Mouse (Mus musculus) small intestine, adult 2 months (tissue): ENCODE results near the gene Yipf6. TPM values are rescaled to one million over a fixed set of nuclear protein-coding genes. Genes with fewer than 3 reads are reported as not detected.
A peak's percentile ranks its signal among the peaks of the same experiment; 100 is the strongest.

ENCODE experiments used
- H3K27ac ChIP-seq: fragments of 200-500 bp; 2 replicates; pipeline ENCODE4 v1.5.1; 2012; ENCODE audit warnings: low read depth, low read length, control low read depth, inconsistent platforms; ENCODE audit not compliant: insufficient read depth
- H3K27me3 ChIP-seq: fragments of 200-500 bp; 2 replicates; pipeline ENCODE4 v1.6.1; 2012; ENCODE audit warnings: mild to moderate bottlenecking, moderate library complexity, low read length, inconsistent platforms; ENCODE audit not compliant: control insufficient read depth, insufficient read depth
- H3K36me3 ChIP-seq: fragments of 200-500 bp; 2 replicates; pipeline ENCODE4 v1.6.1; 2012; ENCODE audit warnings: mild to moderate bottlenecking, low read length, control low read depth, inconsistent platforms; ENCODE audit not compliant: control insufficient read depth, insufficient read depth
- H3K4me1 ChIP-seq: fragments of 200-500 bp; 2 replicates; pipeline ENCODE4 v1.6.1; 2012; ENCODE audit warnings: low read length, inconsistent platforms, mixed read lengths; ENCODE audit not compliant: control insufficient read depth, insufficient read depth, insufficient read length
- H3K4me3 ChIP-seq: fragments of 200-500 bp; 2 replicates; pipeline ENCODE4 v1.5.1; 2012; ENCODE audit warnings: low read depth, mild to moderate bottlenecking, control low read depth, inconsistent platforms, low read length, moderate library complexity
- CTCF ChIP-seq: fragments of 200-500 bp; IDR thresholded peaks from 2 replicates; pipeline ENCODE4 v1.5.1; 2012; ENCODE audit warnings: low read depth, mild to moderate bottlenecking, control low read depth, inconsistent platforms, low read length, moderate library complexity, mixed read lengths; ENCODE audit not compliant: insufficient replicate concordance, insufficient read length; ENCODE audit errors: extremely low read depth
- POLR2A ChIP-seq: fragments of 200-500 bp; IDR thresholded peaks from 2 replicates; pipeline ENCODE4 v1.6.1; 2012; ENCODE audit warnings: low read depth, mild to moderate bottlenecking, control low read depth, inconsistent platforms, low read length, moderate library complexity
- WGBS: fragments of 180-500 bp; shearing (Covaris S2); methylation state at CpG from one replicate; pipeline ENCODE4 v1.1.7; 2018; 5-methylcytosine and 5-hydroxymethylcytosine counted together
- polyA plus RNA-seq: library from polyadenylated mRNA; depleted of rRNA; stranded (reverse); fragments of >200 nt; gene quantifications from 2 replicates; pipeline ENCODE4 v1.2.3, GENCODE M21; 2012; rRNA removed

Yipf6 gene
- polyA plus RNA-seq: 4.2 and 8.0 TPM in 2 replicates

- WGBS: 45% methylated on average over 3 of the region's 3 CpGs
- Histone ChIP-seq H3K36me3 (no peaks in the 10 kb centered on the region), H3K4me3 (peak within 1 kb of the TSS; percentile 90), H3K4me1 (no peaks in the 10 kb centered on the region), H3K27me3 (no peaks in the 10 kb centered on the region), H3K27ac (peak within 1 kb of the TSS; percentile 95)
- TF ChIP-seq CTCF (no peak), POLR2A (no peak)
Observed at GRCm38 (mm10) chrX:98936101-98936500, at the start of gene Yipf6. TSS of gene Yipf6 (plus strand) at chrX:98936316.

GRCm38 (mm10) chrX:98890072-98890405, 46.1 kb upstream of the Yipf6 start:
- 15% methylated on average over 14 of the region's 14 CpGs for WGBS

GRCm38 (mm10) chrX:98890406-98891116, 45.6 kb upstream of the Yipf6 start, which contains the start of gene Ophn1:
TSS of gene Ophn1 (minus strand) at chrX:98891025.
- Histone ChIP-seq H3K27ac (peak within 1 kb of the TSS; percentile 74), H3K4me1 (no peaks in the 10 kb centered on the region), H3K27me3 (no peaks in the 10 kb centered on the region), H3K36me3 (no peaks in the 10 kb centered on the region), H3K4me3 (peak within 1 kb of the TSS; percentile 100)
- WGBS: 9% methylated on average over 45 of the region's 48 CpGs
- TF ChIP-seq CTCF: 0 out of 2 replicates have a peak, but pooled peaks have one; percentile 3
- peak; percentile 24; the same call in 1 of the 2 replicates for TF ChIP-seq POLR2A

More at GRCm38 (mm10) chrX:98890072-98890405, 46.1 kb upstream of the Yipf6 start:
- no peaks in the 10 kb centered on the region for H3K36me3 ChIP-seq
- peak overlapping the region; percentile 74 for H3K27ac ChIP-seq
- no peak for TF ChIP-seq POLR2A
- TF ChIP-seq CTCF: no peak
- H3K4me3 ChIP-seq: peak overlapping the region; percentile 100
- no peaks in the 10 kb centered on the region for H3K27me3 ChIP-seq
- H3K4me1 ChIP-seq: no peaks in the 10 kb centered on the region

- H3K4me3 ChIP-seq: no peak overlapping the region
- 23% methylated on average over 3 of the region's 3 CpGs for WGBS
- H3K36me3 ChIP-seq: no peaks in the 10 kb centered on the region
- H3K27me3 ChIP-seq: no peaks in the 10 kb centered on the region
- TF ChIP-seq CTCF (no peak), POLR2A (no peak)
- no peak overlapping the region for H3K27ac ChIP-seq
- H3K4me1 ChIP-seq: no peaks in the 10 kb centered on the region
Observed at GRCm38 (mm10) chrX:98898307-98898706, 37.8 kb upstream of the Yipf6 start.

- TF ChIP-seq POLR2A (no peak), CTCF (no peak)
- WGBS: 79% methylated on average over 6 of the region's 6 CpGs
- Histone ChIP-seq H3K4me1 (no peaks in the 10 kb centered on the region), H3K4me3 (no peak overlapping the region), H3K27ac (no peak overlapping the region), H3K27me3 (no peaks in the 10 kb centered on the region), H3K36me3 (no peaks in the 10 kb centered on the region)
Observed at GRCm38 (mm10) chrX:98904226-98904625, 31.9 kb upstream of the Yipf6 start.

GRCm38 (mm10) chrX:98908910-98909309, 27.2 kb upstream of the Yipf6 start:
- Histone ChIP-seq H3K4me1 (no peaks in the 10 kb centered on the region), H3K4me3 (no peak overlapping the region), H3K36me3 (no peaks in the 10 kb centered on the region), H3K27ac (no peak overlapping the region), H3K27me3 (no peaks in the 10 kb centered on the region)
- TF ChIP-seq POLR2A (no peak), CTCF (no peak)
- 56% methylated on average over 1 of the region's 1 CpGs for WGBS

GRCm38 (mm10) chrX:98919423-98919822, 16.7 kb upstream of the Yipf6 start:
- 21% methylated on average over 6 of the region's 6 CpGs for WGBS
- no peak for TF ChIP-seq POLR2A
- TF ChIP-seq CTCF: no peak
- no peaks in the 10 kb centered on the region for H3K4me1 ChIP-seq
- H3K36me3 ChIP-seq: no peaks in the 10 kb centered on the region
- no peak overlapping the region for H3K4me3 ChIP-seq
- no peak overlapping the region for H3K27ac ChIP-seq
- no peaks in the 10 kb centered on the region for H3K27me3 ChIP-seq
